Mouse (Mus musculus) intestine, postnatal 0 days (tissue): ENCODE data around the gene Map3k20. TPM values are rescaled to one million over a fixed set of nuclear protein-coding genes. Genes with fewer than 3 reads are reported as not detected.
A peak's percentile ranks its signal among the peaks of the same experiment; 100 is the strongest.

Experiments
- ATAC-seq: fragments of 200-750 bp; cut with Nextera tagmentation; 2 replicates; pipeline ENCODE4 v1.8.0; 2017; ENCODE audit warnings: mild to moderate bottlenecking, moderate TSS enrichment, moderate library complexity
- H3K27ac ChIP-seq: fragments of 300-500 bp; sonication (generic); 2 replicates; pipeline ENCODE4 v1.5.1; 2014; ENCODE audit warnings: mild to moderate bottlenecking, low read depth, low read length, moderate library complexity
- H3K27me3 ChIP-seq: fragments of 300-500 bp; sonication (generic); replicated peaks from 2 replicates; pipeline ENCODE4 v1.6.1; 2014; ENCODE audit warnings: low read length, mixed read lengths; ENCODE audit not compliant: control insufficient read depth, insufficient read depth
- H3K36me3 ChIP-seq: fragments of 300-500 bp; sonication (generic); 2 replicates; pipeline ENCODE4 v1.6.1; 2014; ENCODE audit warnings: mild to moderate bottlenecking, moderate library complexity; ENCODE audit not compliant: control insufficient read depth, insufficient read depth
- H3K4me1 ChIP-seq: fragments of 300-500 bp; sonication (generic); replicated peaks from 2 replicates; pipeline ENCODE4 v1.6.1; 2014; ENCODE audit warnings: antibody characterized with exemption, low read length, mixed read lengths; ENCODE audit not compliant: control insufficient read depth, insufficient read depth
- H3K4me2 ChIP-seq: fragments of 300-500 bp; sonication (generic); replicated peaks from 2 replicates; pipeline ENCODE4 v1.6.1; 2014; ENCODE audit warnings: low read depth, mild to moderate bottlenecking, moderate library complexity
- H3K4me3 ChIP-seq: fragments of 300-500 bp; sonication (generic); 2 replicates; pipeline ENCODE4 v1.5.1; 2014; ENCODE audit warnings: low read depth, low read length
- H3K9ac ChIP-seq: fragments of 300-500 bp; sonication (generic); 2 replicates; pipeline ENCODE4 v1.6.1; 2014; ENCODE audit warnings: mild to moderate bottlenecking, low read depth, low read length
- H3K9me3 ChIP-seq: fragments of 300-500 bp; sonication (generic); 2 replicates; pipeline ENCODE4 v1.6.1; 2016; ENCODE audit warnings: mixed run types; ENCODE audit not compliant: control insufficient read depth
- CTCF ChIP-seq: sonication (generic); IDR thresholded peaks from 2 replicates; pipeline ENCODE4 v1.5.1; 2016; ENCODE audit warnings: low read depth, mild to moderate bottlenecking, control low read depth, antibody characterized with exemption, moderate library complexity
- WGBS: fragments of 180-500 bp; shearing (Covaris S2); extraction: QIAGEN DNeasy Blood & Tissue Kit; methylation state at CpG from one replicate; pipeline ENCODE4 v1.1.7; 2014; 5-methylcytosine and 5-hydroxymethylcytosine counted together
- polyA plus RNA-seq: library from polyadenylated mRNA; unstranded; fragments of >200 nt; fragmentation: Nextera tagmentation; extraction: Ambion mirVana; gene quantifications from 2 replicates; pipeline ENCODE4 v1.2.1, GENCODE M21; 2015

Gene Map3k20
- polyA plus RNA-seq, 1 experiment from 2014 or later, result 9.0 TPM

- H3K4me1 ChIP-seq, result no peaks in the 10 kb centered on the region
- 74% methylated on average over 18 of the region's 18 CpGs for WGBS
- H3K27me3 ChIP-seq, result no peaks in the 10 kb centered on the region
- H3K9me3 ChIP-seq, result no peaks in the 10 kb centered on the region
- H3K4me2 ChIP-seq, result no peak overlapping the region
- no peak for ATAC-seq
- no peak for TF ChIP-seq CTCF
- no peak overlapping the region for H3K27ac ChIP-seq
- H3K4me3 ChIP-seq, result no peak overlapping the region
- H3K36me3 ChIP-seq, result no peaks in the 10 kb centered on the region
- no peak overlapping the region for H3K9ac ChIP-seq
Measured at GRCm38 (mm10) chr2:72252510-72253505, 32.6 kb upstream of the Map3k20 start.

GRCm38 (mm10) chr2:72253882-72254281 is 31.6 kb upstream of the Map3k20 start:
- Histone ChIP-seq H3K27me3 (no peaks in the 10 kb centered on the region), H3K4me3 (no peak overlapping the region), H3K27ac (no peak overlapping the region), H3K36me3 (no peaks in the 10 kb centered on the region), H3K4me2 (no peak overlapping the region; the same call in 1 of the 2 replicates), H3K9ac (no peak overlapping the region), H3K9me3 (no peaks in the 10 kb centered on the region), H3K4me1 (no peaks in the 10 kb centered on the region)
- TF ChIP-seq CTCF, result no peak
- ATAC-seq, result no peak
- 58% methylated on average over 4 of the region's 4 CpGs for WGBS

GRCm38 (mm10) chr2:72254813-72255582 is 30.4 kb upstream of the Map3k20 start:
- H3K4me1 ChIP-seq, result no peaks in the 10 kb centered on the region
- H3K4me2 ChIP-seq, result peak overlapping the region; percentile 48
- H3K9ac ChIP-seq, result no peak overlapping the region
- peak; percentile 98 for ATAC-seq
- H3K4me3 ChIP-seq, result peak overlapping the region; percentile 16; the same call in 1 of the 2 replicates
- 13% methylated on average over 14 of the region's 14 CpGs for WGBS
- peak overlapping the region; percentile 57 for H3K27ac ChIP-seq
- no peaks in the 10 kb centered on the region for H3K27me3 ChIP-seq
- TF ChIP-seq CTCF, result no peak
- H3K36me3 ChIP-seq, result no peaks in the 10 kb centered on the region
- no peaks in the 10 kb centered on the region for H3K9me3 ChIP-seq

- Histone ChIP-seq H3K27ac (no peak overlapping the region), H3K4me3 (no peak overlapping the region), H3K9me3 (no peaks in the 10 kb centered on the region), H3K4me2 (no peak overlapping the region), H3K4me1 (no peaks in the 10 kb centered on the region), H3K36me3 (no peaks in the 10 kb centered on the region), H3K27me3 (no peaks in the 10 kb centered on the region), H3K9ac (no peak overlapping the region)
- ATAC-seq, result no peak
- TF ChIP-seq CTCF, result no peak
- 93% methylated on average over 1 of the region's 1 CpGs for WGBS
Measured at GRCm38 (mm10) chr2:72260704-72261103, 24.7 kb upstream of the Map3k20 start.

DNA sequence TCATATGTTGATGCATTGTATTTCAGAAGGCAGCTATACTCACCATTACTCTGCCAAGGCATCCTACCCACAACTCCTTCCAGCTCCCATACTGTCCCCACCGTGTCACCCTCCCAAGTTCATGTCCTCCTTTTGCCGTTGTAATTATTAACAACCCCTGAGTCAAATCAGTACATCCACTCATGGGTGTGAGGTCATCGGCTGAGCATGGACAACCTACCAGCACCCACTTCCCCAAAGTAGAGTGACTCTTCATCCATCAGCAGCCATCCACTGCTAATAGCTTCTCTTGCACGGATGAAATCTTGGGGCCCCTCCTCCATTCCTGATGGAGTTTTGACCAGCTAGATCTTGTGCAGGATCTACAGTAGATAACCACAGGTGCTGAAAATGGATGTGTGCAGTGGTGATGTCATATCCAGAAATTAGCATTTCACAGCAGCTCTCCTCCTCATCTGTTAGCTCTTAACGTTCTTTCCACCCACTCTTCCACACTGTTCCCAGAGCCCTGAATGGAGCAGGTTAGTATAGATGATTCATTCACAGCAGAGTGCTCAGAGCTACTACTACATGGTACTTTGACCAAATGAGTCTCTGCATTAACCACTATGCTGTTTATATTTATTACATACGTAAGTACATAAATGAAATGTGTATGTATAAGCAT is 22.5 kb upstream of the Map3k20 start:
- no peaks in the 10 kb centered on the region for H3K36me3 ChIP-seq
- no peak overlapping the region for H3K4me3 ChIP-seq
- no peaks in the 10 kb centered on the region for H3K9me3 ChIP-seq
- TF ChIP-seq CTCF, result no peak
- no peak overlapping the region for H3K27ac ChIP-seq
- no peaks in the 10 kb centered on the region for H3K4me1 ChIP-seq
- H3K9ac ChIP-seq, result no peak overlapping the region
- no peak overlapping the region for H3K4me2 ChIP-seq
- H3K27me3 ChIP-seq, result no peaks in the 10 kb centered on the region
- no peak for ATAC-seq
- WGBS, result 81% methylated on average over 6 of the region's 6 CpGs

GRCm38 (mm10) chr2:72267390-72267789 is 18.0 kb upstream of the Map3k20 start:
- TF ChIP-seq CTCF, result no peak
- Histone ChIP-seq H3K4me2 (no peak overlapping the region), H3K9me3 (no peaks in the 10 kb centered on the region), H3K4me3 (no peak overlapping the region), H3K9ac (no peak overlapping the region), H3K36me3 (no peaks in the 10 kb centered on the region), H3K27ac (no peak overlapping the region), H3K27me3 (no peaks in the 10 kb centered on the region), H3K4me1 (no peaks in the 10 kb centered on the region)
- WGBS, result 79% methylated on average over 6 of the region's 6 CpGs
- no peak for ATAC-seq
